Mouse (Mus musculus): ENCODE measurements at regions not wholly inside any gene's neighbourhood (a gene's known extent, or its start where the extent isn't known, plus 50 kb on each side); places are given as distances from the start of the nearest gene placed in this dataset.
"Not testable (repeated sequence)": the region's sequence is repeated elsewhere in the genome, so short reads cannot be mapped to it uniquely, and the experiment has no call there.

DNA sequence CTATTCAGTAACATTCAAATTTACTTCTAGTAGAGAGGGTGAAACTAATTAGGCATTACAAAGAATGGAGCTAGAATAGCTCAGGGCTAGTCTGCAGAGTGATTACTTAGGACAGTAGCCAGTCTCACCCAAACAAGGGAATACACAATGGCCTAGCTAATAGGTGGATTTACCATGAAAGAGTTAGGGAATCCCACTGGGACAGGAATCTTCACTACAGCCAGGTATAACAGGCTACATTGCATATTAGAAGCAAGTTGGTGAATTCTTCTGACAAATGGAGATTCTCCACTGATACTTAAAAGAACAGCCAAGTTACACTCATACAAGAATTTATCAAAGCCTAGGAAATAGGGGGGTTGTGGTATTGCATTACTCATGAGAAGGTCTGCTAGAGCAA is 670.2 kb upstream of the Chrm3 start:
- DNase-seq (ENCODE audit: low read depth, low spot score): not testable (repeated sequence)

DNA sequence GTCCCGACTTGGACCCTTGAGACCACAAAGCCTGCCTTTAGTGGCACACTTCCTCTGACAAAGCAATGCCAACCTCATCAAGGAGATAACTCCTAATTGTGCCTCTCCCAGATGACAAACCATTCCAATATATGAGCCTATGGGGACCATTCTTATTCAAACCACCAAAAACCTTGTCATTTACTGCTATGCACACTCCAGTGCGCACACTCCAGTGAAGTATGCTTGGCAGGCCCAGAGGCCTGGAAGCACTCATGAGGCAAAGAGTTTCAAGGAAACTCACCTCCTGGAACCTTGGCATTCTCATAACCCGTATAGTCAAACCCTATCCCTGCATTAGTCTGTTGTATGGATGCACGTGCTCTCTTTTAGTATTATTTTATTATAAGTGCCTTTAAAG is 669.7 kb upstream of the Chrm3 start:
- no peak for DNase-seq (ENCODE audit: low read depth, low spot score)

DNA sequence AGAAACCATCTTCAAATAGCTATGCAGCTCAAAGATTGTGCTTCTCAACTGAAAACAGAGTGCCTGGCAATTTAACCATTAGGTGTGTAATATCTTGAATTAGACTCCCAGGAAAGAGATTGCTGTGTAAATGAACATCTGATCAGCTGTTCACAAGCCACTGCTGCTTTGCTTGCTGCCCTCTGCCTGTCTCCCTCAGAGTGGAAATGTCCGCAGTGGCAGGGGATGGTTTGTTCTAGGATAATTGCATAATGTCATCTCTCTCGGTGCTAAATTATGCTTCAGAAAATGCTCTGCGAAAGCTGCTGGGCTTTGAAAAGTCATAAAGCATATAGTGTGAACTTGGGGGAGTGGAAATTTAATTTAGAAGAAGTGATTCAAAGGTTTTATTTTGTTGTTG is 665.3 kb upstream of the Chrm3 start:
- DNase-seq (ENCODE audit: low read depth, low spot score): no peak

DNA sequence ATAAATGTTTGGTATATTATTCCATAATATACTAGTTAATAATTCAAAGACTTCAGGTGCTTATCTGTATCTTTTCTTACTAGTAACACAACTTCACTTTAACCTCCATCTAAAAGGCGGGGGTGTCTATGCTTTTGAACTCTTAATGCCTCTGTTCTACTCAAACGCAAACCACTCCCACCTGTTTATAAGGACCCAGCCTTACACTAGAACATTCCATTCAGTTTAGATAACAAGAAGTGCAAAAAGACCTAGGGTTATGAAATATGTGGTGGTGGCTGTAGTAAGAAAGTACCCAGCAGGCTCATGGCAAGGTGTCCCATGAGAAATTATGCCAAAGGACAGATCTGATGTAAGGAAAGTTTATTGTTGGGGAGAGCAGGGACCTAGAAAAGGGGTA is 663.8 kb upstream of the Chrm3 start:
- DNase-seq (ENCODE audit: low read depth, low spot score): no peak

DNA sequence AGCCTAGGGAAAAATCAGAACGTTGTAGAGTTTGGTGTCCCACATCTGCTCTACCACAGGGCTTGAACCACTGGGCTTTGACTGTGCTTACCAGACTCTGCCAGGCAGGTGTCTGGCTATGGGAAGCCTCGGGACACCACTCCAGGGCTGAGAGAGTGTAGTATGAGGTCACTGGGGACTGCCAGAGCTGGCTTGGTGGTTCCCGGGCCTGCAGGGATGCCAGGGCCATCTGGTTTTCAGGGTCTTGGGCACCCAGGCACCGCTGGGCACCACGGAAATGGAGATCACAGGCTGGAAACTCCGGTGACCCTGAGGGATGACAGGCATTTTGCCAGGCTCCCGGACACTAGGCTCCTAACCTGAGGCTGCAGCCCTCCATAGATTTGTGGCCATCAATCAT is 656.9 kb upstream of the Chrm3 start:
- no peak for DNase-seq (ENCODE audit: low read depth, low spot score)

DNA sequence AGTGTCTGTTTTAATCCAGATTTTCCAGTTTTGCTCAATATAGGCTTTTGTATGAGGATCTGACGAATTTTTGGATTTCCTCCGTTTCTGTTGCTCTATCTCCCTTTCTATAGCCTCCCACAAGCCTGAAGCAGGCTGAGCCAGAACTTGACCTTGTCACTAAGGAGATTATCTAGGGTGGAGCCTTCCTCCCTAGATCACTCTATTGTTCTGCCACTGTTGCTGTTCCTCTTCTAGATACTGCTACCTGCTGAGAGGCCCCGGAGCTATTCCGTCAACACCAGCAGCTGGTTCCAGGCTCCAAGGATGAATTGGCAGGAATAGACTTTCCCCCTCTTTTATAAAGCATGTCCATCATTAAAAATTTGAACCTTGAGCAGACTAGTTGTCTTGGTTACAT is 644.7 kb upstream of the Chrm3 start:
- no peak for DNase-seq (ENCODE audit: low read depth, low spot score)

DNA sequence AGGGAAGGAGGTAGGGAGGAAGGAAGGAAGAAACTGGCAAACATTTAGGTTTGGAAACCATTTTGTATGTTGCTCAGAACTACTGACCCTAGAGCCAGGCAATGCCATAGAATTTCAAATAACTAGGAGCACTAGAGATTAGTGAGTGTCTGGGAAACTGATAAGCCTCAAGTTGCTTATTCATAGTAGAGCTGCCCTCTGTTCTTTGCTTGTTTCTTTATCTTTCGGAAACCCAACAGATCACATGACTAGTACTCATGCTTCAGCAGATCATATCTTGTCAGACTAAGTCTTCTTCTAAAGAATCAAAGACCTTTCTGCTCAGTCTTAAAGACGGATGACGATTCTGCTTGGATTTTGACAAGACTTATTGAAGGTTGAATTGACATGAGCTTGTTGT is 630.5 kb upstream of the Chrm3 start:
- no peak for DNase-seq (ENCODE audit: low read depth, low spot score)

DNA sequence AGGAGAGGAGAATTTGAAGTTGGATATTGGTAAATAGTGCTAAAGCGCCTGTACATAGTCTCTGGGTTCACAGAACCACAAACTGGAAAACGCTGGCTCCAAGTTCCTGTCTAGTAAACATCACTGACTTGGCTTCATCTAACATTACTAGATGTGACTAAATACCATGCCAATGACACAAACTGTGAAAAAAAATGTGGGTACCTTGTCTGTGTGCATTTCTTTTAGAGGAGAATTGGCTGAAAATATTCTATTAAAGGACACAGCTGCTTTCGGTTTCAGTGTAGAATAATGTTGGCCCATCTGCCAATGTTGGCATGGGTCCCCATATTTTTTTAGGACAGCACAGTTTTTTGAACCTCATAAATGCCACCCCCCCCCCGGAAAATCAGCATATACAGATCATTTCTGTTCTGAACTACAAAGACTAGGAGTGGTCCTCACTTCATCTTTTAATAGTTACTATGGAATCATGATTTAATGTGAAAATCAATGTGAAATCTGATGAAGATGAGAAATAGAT is 629.9 kb upstream of the Chrm3 start:
- no peak for DNase-seq (ENCODE audit: low read depth, low spot score)

DNA sequence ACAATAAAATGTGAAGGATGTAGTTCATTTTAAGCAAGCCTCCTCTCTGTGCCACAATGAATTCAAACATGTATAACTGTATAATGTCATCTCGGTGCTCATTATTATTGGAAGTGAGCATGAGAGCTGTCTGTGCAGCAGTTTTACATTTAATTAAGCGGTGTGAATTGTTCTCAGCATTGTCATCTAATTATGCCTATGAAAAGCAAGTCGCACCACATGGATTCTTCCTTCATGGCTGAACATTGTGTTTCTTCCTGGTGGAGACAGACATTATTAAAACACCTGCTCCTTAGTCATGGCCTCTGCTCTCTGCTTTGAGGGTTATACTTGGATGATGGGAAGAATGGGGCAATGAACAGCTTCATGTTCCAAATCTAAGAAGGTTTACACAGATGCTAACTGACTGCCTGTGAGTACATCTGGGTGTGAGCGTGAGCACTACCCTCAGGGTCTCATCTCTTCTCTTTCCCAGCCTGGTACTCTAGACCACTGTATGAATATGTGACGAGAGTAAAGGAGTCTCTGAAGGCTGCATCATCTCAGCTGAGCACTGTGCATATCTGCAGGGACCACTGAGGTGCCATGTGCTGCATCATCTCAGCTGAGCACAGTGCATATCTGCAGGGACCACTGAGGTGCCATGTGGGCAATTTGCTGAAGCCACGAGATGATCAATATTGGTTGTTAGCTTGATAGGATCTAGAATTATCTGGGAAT is 628.6 kb upstream of the Chrm3 start:
- no peak for DNase-seq (ENCODE audit: low read depth, low spot score)

DNA sequence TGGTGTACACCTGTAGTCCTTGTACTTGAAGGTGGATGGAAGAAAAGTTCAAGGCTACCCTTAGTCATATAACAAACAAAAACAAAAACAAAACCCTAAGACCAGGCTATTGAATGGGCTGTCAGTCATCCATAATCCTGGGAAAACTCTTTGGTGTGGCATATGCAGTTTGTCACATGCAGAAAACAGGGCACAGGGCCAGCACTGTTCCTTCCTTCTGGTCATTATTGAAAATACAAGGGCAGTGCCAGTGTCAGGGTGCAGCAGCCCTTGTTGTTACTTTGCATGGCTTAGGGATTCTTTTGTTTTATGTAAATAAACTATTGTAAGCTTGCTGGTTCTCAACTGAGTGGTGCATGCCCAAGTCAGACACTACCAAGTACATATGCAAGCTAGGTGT is 623.1 kb upstream of the Chrm3 start:
- DNase-seq (ENCODE audit: low read depth, low spot score): no peak

DNA sequence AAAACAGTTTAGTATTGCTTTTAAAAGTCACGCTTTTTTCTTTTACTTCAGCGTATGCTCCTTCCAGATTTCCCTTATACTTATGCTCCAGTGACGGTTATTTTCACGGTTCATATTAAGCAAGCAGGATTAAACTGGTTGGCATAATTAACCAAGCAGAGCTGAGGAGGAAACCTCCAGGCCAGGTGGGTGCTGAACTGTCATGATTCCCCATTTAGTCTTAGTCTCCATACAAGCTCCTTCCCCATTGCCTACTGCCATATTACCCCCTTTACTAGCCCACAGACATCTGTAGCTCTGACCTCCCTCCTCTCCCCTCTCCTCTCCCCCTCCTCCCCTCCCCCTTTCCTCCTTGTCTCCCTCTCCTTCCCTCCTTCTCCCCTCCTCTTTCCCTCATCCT is 621.9 kb upstream of the Chrm3 start:
- no peak for DNase-seq (ENCODE audit: low read depth, low spot score)

DNA sequence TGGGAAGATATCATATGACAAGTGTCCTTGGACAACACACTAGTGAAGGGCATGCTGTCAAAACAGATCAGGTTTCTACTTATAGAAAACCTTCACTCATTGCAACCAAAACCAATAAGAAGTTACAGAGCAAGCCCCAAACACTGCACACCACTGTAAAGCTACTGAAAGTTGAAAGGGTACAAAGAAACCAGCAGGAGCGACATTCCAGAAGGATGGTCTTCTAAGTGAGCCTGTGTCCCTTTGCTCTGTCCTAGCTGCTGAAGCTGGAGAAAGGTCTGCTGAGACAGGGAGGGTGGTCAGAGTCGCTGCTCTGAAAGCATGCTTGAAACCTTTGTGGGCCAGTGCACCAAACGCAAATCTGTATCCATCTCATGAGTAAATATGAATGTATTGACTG is 611.3 kb upstream of the Chrm3 start:
- no peak for DNase-seq (ENCODE audit: low read depth, low spot score)

DNA sequence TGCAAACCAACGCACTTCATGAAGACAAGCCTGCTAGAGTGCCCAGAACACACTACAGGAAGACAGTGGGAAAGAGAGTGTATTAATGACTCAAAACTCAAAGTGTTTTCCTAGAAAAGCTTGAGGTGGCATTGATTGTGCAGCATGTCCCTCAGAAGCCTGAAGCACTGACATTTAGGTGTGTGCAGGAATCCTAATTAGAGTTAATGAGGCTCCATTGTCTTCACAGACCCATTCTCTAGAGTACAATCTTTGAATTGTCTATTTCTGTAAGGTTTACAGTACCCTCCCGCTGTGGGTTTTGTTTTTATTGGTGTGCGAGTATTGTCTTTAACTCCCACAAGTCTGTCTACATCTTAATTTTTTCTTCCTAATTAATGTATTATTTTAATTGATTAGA is 610.1 kb upstream of the Chrm3 start:
- DNase-seq (ENCODE audit: low read depth, low spot score): no peak

DNA sequence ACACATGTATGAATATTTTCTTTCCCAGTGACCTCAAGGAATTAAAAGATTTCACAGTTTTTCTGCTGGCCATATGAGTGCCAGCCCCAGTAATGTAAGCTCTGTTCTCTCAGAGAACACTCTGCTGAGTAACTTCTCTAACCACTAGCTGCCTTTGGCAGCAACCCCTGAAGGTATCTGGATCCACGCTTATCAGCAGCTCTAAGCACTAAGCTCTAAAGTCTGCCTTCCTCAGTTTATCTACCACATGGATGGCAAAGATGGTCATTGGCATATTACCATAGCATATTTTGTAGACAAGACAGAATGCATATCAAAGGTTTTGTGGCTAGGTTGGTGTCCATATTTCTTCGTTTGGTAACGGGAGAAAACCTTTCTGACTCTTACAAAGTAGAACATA is 592.3 kb upstream of the Chrm3 start:
- no peak for DNase-seq (ENCODE audit: low read depth, low spot score)

DNA sequence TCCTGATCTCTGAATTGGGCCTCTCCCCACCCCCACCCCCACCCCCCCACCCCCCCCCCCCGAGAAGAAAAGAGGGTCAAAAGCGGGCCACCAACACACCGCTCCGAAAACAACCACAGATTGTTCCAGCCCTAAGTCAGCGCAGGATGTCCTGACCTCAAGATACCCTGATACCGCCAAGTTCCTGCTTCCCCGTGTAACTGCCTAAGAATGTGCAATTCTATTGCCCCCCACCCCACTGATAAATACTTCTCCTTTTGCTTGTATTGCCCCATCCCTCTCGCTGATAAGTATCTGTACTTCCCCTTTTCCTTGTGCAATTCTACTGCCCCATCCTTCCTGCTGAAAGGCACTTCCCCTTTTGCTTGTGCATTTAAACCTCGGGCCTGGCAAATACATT is 590.0 kb upstream of the Chrm3 start:
- not testable (repeated sequence) for DNase-seq (ENCODE audit: low read depth, low spot score)

DNA sequence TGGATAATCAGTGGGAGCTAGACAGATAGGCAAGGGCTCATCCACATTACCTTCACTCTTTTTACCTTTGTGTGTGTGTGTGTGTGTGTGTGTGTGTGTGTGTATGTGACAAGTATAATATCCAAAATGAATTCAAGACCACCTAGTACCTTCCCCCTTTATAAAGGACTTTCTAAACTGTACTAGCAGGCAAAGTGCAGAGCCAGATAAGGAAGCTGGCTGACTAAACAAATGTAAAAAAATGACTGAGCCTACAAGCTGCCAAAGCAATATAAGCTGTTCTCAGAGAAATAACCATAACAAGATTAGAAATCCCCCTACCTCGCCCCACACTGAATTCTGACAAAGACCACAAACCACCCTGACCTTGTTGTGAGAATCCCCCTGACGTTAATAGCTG is 586.8 kb upstream of the Chrm3 start:
- DNase-seq (ENCODE audit: low read depth, low spot score): no peak

DNA sequence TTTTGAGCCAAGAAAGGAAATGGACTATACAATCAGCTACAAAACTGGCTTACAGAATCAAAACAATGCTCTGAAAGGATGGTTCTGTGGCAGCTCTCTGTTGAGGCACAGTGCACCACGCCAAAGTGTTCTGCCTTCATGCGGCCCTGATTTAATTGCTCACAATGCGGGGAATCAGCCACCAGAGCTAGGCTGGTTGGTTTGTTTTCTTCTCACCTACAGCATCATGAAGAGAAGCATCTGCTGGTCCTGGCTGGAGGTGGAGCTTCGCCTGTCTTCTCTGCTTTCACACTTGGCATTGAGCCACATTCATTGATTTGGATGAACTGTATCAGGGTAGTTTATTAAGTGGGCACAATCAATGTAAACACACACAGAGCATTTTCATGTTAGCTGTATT is 583.2 kb upstream of the Chrm3 start:
- DNase-seq (ENCODE audit: low read depth, low spot score): no peak

DNA sequence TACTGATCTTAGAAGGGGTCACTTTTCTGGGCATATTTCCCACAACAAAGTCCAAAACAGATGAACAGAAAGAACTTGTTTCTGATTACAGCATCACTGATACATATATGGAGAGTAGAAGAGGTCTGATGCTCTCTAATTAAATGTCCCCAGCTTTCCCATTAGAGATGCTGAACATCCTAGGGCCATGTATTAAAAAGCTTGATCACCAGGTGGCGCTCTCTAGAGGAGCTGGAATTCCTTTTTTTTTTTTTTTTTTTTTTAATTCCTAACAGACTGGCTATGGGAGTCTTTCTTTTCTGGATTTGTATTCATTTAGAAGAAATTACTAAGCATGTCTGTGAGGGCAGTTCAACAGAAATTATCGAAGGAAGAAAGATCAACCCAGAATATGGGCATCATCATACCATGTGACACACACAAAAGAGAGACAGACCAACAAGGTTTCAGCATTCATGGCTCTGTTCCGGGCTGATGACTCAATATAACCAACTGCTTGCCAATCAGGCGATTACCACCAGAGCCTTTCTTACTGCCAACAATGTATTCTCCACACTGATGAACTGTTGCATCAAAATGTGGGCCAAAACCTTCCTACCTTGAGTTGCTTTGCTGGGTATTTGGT is 581.5 kb upstream of the Chrm3 start:
- DNase-seq (ENCODE audit: low read depth, low spot score): peak; percentile 8

DNA sequence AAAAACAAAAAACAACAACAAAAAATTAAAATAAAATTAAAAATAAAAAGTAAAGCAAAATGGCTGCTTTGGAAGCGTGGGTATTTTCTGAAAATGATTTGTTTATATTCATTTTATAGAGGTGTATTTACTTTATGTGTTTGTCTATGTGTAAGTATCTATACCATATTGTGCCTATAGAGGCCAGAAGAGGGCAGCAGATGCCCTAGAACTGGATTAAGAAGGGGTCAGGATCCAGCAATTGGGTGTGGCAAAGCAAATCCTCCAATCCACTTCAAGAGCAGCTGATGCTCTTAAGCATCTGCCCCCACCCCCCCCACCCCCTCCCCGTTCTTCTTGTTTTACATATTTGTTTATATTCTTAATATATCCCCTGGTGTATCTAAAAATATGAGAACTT is 577.6 kb upstream of the Chrm3 start:
- no peak for DNase-seq (ENCODE audit: low read depth, low spot score)

DNA sequence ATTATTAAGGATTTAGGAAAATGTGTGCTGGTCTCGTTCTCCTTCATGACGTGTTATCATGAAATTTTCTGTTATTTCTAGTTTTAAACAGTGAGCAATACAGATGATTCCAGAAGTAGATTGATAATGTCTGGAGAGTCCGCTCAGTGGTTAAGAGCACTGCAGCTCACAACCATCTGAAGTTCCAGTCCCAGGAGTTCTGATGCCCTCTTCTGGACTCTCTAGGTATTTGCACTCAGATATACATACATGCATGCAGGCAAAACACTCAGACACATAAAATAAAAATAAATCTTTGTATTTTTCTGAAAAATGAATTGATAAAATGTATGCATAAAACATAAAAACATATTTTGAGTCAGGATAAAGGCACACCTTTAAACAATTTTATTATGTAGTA is 570.1 kb upstream of the Chrm3 start:
- no peak for DNase-seq (ENCODE audit: low read depth, low spot score)

DNA sequence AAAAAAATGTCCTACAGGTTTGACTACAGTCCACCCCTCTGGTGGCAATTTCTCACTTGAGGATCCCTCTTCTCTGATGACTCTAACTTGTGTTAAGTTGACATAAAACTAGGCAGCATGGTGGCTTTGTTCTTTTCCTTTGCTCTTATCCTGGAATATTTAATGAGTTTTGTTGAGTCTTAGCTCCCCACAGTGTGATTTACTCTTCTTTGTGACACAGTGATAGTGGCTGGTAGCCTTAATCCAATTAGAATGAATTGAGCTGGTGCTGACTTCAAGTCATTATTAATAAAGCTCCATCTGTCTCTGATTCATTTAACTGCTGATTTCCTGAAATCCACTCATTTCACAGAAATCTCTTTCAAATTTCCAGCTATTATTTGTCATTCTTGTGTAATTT is 553.7 kb upstream of the Chrm3 start:
- no peak for DNase-seq (ENCODE audit: low read depth, low spot score)

DNA sequence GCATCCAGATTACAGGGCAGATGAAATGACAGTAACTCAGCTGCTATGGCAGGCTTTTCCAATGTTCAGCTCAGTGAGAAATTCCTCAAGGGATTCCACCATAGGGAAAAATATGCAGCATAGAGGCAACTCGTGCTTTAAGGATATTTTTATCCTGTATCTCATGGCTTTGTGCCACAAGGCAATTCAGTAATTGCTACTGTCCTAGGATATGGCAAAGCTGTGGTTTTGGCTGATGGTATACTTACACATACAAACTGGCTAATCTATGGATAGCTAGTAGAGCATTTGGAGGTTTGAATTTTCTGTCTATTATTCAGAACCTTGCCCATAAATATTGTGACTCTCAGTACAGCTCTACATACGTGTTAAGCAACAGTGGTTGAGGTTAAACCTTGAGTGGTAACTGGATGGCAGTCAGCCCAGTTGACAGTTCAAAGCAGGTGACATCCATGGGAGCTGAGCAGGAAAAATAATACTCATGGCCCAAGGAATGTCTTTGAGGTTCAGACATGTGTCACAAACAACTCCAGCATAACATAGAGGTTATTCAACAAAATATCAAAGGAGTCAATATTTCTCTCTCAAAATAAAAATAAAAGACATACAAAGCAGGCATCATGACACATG is 548.6 kb upstream of the Chrm3 start:
- no peak for DNase-seq (ENCODE audit: low read depth, low spot score)

DNA sequence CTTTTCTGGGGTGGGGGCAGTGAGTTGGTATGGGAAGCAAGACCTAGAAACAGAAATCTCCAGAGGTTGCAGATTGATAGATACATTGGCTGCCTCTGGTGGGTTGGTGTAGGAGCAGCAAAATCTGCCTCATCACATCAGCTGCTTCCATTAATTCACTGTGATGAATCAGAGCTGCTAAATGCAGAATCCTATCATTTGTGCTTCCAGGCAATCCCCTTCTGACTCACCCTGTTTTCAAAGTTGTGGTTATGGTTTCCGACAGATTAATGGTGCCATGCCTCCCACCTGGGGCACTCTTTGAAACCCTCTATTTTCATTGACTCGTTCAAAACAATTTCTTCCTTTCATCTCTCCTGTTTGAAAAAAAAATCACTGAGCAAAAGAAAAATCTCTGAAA is 507.2 kb upstream of the Chrm3 start:
- DNase-seq (ENCODE audit: low read depth, low spot score): no peak

All from retina, adult 2 months (tissue).